Mouse (Mus musculus) kidney, adult 18-20 months (tissue): ENCODE results near the gene Rasal3.
A peak's percentile ranks its signal among the peaks of the same experiment; 100 is the strongest.

Source experiments
- DNase-seq: peaks from one replicate; pipeline ENCODE4 v3.0.0; 2021

Gene Rasal3

DNA sequence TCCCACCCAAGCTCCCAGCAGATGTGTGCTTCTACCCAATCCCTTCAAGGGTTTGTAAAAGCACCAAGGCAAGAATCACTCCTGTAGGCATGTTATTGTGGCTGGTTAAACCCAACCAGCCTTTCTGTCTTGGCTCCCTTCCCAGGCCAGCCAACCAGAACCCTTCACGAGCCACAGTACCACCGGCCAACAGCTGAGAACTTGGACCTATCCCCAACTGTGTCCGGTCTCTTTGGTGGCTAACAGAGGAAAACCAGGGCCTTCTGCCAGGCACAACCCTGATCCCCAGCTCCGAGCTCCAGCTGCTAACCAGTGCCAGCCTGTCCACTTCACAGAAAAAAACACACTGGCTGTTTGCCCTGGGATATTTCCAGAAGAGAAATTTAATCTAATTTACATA lies 49.7 kb downstream of the Rasal3 start:
- peak; percentile 91 for DNase-seq

DNA sequence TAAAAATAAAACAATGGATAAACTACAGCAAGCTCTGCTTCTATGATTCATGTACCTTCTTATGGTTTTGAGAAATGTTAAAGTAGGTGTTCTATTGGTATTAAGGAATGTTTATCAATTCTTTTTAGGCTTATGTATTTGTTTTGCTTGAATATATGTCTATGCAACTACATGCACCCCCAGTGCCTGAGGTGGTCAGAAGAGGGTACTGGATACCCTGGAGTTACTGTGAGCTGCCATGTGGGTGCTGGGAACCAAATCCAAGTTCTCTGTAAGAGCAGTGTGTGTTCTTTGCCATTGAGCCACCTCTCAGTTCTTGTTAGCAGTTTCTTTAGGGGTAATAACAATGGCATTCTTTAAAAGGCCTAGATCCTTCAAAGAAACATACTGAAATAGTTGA lies 51.7 kb downstream of the Rasal3 start:
- DNase-seq = no peak

DNA sequence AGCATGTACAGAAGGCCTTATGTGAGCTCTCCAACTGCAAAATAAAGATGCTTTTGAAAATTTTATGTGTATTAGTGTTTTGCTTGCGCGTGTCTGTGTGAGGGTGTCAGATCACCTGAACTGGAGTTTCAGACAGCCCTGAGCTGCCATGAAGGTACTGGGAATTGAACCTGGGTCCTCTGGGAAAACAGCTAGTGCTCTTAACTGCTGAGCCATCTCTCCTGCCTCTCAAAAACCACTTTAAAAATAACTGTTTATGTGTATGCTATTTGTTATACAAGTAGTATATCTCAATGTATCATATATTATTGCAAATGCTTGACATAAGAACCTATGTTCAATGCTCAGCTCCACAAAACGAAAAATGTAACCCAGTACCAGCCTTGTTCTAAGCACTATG lies 52.1 kb downstream of the Rasal3 start:
- no peak for DNase-seq

DNA sequence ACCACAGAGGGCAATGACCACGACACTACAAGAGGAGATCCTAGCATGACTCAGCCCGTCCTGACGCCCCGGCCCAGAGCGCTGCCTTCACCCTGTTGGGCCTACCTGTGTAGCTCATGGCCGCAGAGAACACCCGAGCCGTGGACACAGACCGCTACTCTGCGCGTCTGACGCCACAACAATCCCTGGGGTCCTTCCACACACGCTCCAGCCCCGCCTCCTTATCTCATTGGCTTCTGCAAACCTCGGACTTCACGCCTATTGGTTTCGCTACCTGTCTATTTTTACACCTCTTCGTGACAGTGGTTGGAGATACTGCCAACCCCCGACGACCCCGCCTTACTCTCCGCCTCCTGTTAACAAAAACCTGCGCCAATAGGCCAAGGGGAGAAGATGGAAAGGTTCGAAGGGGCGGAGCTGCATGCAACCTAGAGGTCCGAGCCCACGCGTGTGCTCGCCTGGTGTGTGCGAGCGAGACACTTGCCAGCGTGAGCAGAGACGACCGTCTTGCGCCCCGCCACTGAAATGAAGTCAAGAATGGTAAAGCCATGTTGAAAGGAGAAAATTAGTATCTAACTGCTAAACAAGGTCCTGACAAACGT lies 52.9 kb downstream of the Rasal3 start, which contains the start of gene Akap8l:
Gene Akap8l (minus strand): TSS at position 226 of the 602 bp plus-strand sequence.
- peak; percentile 97 for DNase-seq

DNA sequence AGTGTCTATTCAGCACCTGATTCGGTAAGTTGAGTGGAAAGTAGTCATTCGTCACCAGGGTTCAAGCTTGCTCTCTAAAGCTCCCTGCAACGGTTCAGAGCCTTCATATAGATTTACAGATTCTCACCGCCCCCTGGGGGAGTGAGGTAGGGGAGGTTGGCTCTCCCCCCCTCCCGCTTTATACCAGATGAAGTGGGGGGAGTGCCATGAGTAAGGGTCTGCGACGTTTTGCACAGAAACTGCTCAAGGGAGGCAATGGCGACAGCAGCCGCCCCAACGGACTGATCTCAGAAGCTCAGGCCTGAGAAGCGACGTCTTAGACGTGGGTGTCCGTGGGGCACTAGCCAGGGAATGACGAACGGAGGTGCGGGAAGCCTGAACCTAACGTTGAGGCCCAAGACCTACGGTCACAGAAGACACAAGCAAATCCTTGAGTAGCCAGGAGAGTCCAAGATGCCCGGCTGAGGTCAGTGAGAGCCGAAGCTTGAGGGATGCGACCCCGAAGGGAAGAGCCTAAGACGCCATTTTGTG lies 53.5 kb downstream of the Rasal3 start:
- no peak for DNase-seq

DNA sequence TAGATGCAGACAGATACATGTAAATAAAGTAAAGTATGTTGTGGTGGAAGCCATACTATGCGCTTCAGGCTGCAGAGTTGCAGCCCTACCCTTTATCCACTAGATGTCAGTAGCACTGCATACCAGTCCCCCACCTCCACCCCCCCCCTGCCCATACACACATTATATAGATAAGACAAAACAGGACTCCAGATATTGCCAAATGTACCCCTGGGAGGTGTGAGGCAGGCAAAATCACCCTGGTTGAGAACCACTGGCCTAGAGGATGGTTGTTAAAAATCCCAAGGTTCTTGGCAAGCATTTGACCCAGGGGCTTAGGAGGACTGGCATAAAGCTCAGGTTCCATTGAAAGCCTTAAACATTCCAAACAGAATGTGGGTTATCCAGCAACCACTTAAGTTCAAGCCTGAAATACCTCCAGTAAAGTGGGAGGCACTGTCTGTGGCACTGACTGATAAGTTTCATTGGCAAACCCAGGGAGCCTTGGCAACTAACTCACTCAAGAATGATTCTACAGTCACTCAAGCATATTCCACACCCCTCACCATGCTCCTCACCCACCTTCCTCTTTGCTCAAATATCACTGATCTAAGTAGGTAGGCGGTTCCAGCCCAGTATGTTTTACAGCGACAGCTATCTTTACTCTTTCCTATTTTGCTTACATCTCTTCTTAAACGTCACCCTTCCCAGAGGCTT lies 54.2 kb downstream of the Rasal3 start:
- DNase-seq = peak; percentile 57

DNA sequence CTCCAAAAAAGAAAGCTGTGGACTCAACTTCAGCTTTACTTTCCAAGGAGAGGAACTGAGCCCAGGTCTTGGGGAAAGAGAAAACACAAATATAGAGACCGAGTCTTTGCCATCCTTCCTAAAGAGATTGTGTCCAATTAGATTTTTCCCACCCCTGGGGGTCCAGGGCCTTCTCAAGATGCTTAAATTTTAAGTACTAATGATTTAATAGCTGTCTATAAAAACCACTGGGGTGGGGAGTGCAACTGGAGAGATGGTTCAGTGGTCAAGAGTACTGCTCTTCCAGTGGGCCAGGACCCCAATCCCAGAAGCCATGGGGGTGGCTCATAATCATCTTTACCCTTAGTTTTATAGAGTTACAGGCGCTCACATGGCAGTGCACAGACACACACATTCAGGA lies 55.0 kb downstream of the Rasal3 start:
- DNase-seq = no peak

DNA sequence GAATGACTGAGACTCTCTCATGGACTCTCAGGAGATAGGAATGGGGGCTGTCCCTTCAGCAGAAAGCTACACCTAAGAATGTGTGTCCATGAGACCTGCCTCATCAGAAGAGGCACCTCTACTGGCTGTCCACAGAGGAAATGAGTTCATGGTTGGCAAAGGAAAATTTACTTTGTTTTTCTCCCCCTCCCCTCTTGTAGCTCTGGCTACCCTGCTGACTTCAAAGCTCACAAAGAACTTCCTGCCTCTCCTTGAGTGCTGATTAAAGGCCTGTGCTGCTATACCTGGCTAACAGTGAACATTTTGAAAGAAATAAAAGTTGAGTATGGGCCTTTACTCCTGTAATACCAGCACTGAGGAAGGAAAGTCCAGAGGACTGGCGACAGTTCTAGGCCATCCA lies 62.3 kb downstream of the Rasal3 start:
- no peak for DNase-seq
